Mouse (Mus musculus) limb, embryonic 11.5 days (tissue): ENCODE data around the gene Slc35a5. TPM values are rescaled to one million over a fixed set of nuclear protein-coding genes. Genes with fewer than 3 reads are reported as not detected.
A peak's percentile ranks its signal among the peaks of the same experiment; 100 is the strongest.

Experiments used
- ATAC-seq: fragments of 200-750 bp; cut with Nextera tagmentation; 2 replicates; pipeline ENCODE4 v1.8.0; 2017; ENCODE audit warnings: low read depth; ENCODE audit not compliant: insufficient number of reproducible peaks, low FRiP score, low TSS enrichment
- DNase-seq: peaks from one replicate; pipeline ENCODE4 v3.0.0-alpha.2; 2015; ENCODE audit warnings: low spot score
- H3K27ac ChIP-seq: fragments of 300-500 bp; sonication (generic); replicated peaks from 2 replicates; pipeline ENCODE4 v1.5.1; 2014; ENCODE audit warnings: low read depth, mild to moderate bottlenecking, low read length
- H3K27me3 ChIP-seq: fragments of 300-500 bp; sonication (generic); 2 replicates; pipeline ENCODE4 v1.6.1; 2014; ENCODE audit warnings: mild to moderate bottlenecking, low read length, mixed read lengths; ENCODE audit not compliant: control insufficient read depth, insufficient read depth
- H3K36me3 ChIP-seq: fragments of 300-500 bp; sonication (generic); 2 replicates; pipeline ENCODE4 v1.6.1; 2014; ENCODE audit warnings: mild to moderate bottlenecking, low read length, moderate library complexity, mixed read lengths; ENCODE audit not compliant: control insufficient read depth, insufficient read depth
- H3K4me1 ChIP-seq: fragments of 300-500 bp; sonication (generic); 2 replicates; pipeline ENCODE4 v1.6.1; 2014; ENCODE audit warnings: low read length, mixed read lengths; ENCODE audit not compliant: control insufficient read depth, insufficient read depth
- H3K4me2 ChIP-seq: fragments of 300-500 bp; sonication (generic); 2 replicates; pipeline ENCODE4 v1.6.1; 2014; ENCODE audit warnings: low read depth, mild to moderate bottlenecking, moderate library complexity; ENCODE audit not compliant: severe bottlenecking
- H3K4me3 ChIP-seq: fragments of 300-500 bp; sonication (generic); 2 replicates; pipeline ENCODE4 v1.5.1; 2014; ENCODE audit warnings: low read depth, low read length
- H3K9ac ChIP-seq: fragments of 300-500 bp; sonication (generic); 2 replicates; pipeline ENCODE4 v1.6.1; 2014; ENCODE audit warnings: mild to moderate bottlenecking, low read length
- H3K9me3 ChIP-seq: fragments of 300-500 bp; sonication (generic); 2 replicates; pipeline ENCODE4 v1.6.1; 2016; ENCODE audit warnings: low read length; ENCODE audit not compliant: control insufficient read depth
- WGBS: fragments of 180-500 bp; shearing (Covaris S2); extraction: QIAGEN DNeasy Blood & Tissue Kit; methylation state at CpG from one replicate; pipeline ENCODE4 v1.1.7; 2014; 5-methylcytosine and 5-hydroxymethylcytosine counted together
- polyA plus RNA-seq: library from polyadenylated mRNA; unstranded; fragments of >200 nt; fragmentation: Nextera tagmentation; extraction: Ambion mirVana; gene quantifications from 2 replicates; pipeline ENCODE4 v1.2.1, GENCODE M21; 2014

The Slc35a5 gene
- polyA plus RNA-seq, 1 experiment from 2014 or later: 11.1 TPM

DNA sequence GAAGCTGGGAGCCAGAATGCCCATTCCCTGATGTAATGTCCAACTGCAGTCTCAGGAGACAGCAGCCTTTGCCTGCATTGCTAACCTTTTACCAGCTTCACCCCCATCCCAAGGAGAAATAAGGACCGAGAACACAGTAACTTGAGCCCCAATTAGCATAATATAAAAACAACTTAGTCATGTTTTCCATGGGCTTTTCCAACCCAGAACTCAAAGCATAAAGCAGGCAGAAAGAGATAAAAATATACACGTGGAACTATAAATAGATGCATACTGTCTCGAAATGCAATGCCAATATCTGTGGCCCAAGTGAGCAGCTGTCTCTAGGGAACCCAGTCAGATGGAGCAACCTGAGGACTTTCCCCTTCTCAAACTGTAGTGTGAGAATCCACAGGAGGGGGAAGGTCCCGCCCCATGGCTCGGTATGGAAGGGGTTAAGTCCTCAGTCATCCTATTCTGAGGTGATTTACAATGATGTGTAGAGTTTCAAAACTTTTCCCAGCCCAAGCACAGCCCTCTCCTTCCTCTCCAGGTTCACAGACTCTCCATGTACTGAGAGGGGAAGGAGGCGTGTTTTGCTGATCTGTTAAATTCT lies 65.3 kb downstream of the Slc35a5 start, which contains the start of gene Ccdc80:
Ccdc80 (plus strand) TSS at position 266 of the 595 bp plus-strand sequence.
- no peaks in the 10 kb centered on the region for H3K36me3 ChIP-seq
- DNase-seq: peak; percentile 68
- 17% methylated on average over 6 of the region's 6 CpGs for WGBS
- no peaks in the 10 kb centered on the region for H3K9me3 ChIP-seq
- H3K27me3 ChIP-seq: no peaks in the 10 kb centered on the region
- peak within 1 kb of the TSS; percentile 83 for H3K4me2 ChIP-seq
- H3K4me3 ChIP-seq: peak within 1 kb of the TSS; percentile 47
- H3K27ac ChIP-seq: peak within 1 kb of the TSS; percentile 72
- 0 out of 2 replicates have a peak, but pooled peaks cover 6% of the 10 kb centered on the region for H3K4me1 ChIP-seq
- H3K9ac ChIP-seq: peak within 1 kb of the TSS; percentile 86
- ATAC-seq: peak; percentile 73

DNA sequence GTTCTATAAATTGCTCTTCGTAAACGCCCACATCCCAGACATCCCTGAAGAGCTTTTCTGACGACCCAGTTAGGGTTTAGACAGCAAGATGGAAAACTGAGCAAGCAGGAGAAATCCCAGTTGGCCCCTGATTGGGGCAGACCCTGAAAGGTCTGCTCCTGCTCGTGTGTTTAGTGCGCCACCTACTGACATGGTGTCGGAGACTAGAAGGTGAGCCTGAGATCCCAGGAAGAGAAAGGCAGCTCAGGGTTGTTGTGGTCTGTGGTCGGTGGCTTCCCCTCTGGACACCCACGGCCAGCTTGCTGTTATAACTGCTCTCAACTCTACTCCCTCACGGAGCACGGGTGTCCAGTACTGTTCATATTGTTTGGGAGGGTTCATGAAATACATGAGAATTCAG lies 68.5 kb downstream of the Slc35a5 start:
- no peak overlapping the region for H3K9ac ChIP-seq
- no peaks in the 10 kb centered on the region for H3K36me3 ChIP-seq
- H3K4me1 ChIP-seq: 0 out of 2 replicates have a peak, but pooled peaks cover 2% of the 10 kb centered on the region
- no peaks in the 10 kb centered on the region for H3K9me3 ChIP-seq
- DNase-seq (peak; percentile 85), ATAC-seq (peak; percentile 66; the same call in 1 of the 2 replicates)
- no peak overlapping the region for H3K27ac ChIP-seq
- 11% methylated on average over 10 of the region's 10 CpGs for WGBS
- H3K4me3 ChIP-seq: no peak overlapping the region
- H3K4me2 ChIP-seq: no peak overlapping the region
- no peaks in the 10 kb centered on the region for H3K27me3 ChIP-seq

Other genes with a start within 250 kb of the Slc35a5 start
- not detected in 2 replicates for gene Cd200r3, start 215.0 kb downstream of the Slc35a5 start, polyA plus RNA-seq
- gene Ccdc80, start 65.3 kb downstream of the Slc35a5 start, polyA plus RNA-seq: 33.7 and 36.5 TPM in 2 replicates
- gene Atg3, start 79 bp upstream of the Slc35a5 start, polyA plus RNA-seq: 28.4 and 29.7 TPM in 2 replicates
- gene Btla, start 65.6 kb upstream of the Slc35a5 start, polyA plus RNA-seq: 0.05 and 0.14 TPM in 2 replicates